In genomic region chr8:113259477-113259876, GRCm38 (mm10) we compare ENCODE assay signal across 21 mouse cellular contexts.
DNase-seq lines count a peak whose midpoint lies in the region; ATAC-seq lines count a peak whose summit lies in the region.
"Had no signal": no experiment of that assay in that cellular context is flagged by ENCODE, and none has a peak within 500 bp of the region (broad histone marks: within the 10 kb centered on the region; RNA-seq: fewer than 3 reads in every experiment).

No protein-coding gene starts in this region.

- H3K36me3 ChIP-seq in heart, embryonic 11.5 days (ENCODE audit: control insufficient read depth, insufficient read depth, low read length), result no peaks in the 10 kb centered on the region
- H3K36me3 ChIP-seq: G1E had no signal

- H3K9ac ChIP-seq in heart, embryonic 11.5 days (ENCODE audit: low read depth, low read length), result no peak overlapping the region

- WGBS in heart, embryonic 11.5 days (ENCODE audit: insufficient replicate concordance), result 94% methylated on average over 1 of the region's 1 CpGs

- no peak overlapping the region for H3K4me2 ChIP-seq in heart, embryonic 11.5 days

- H3K27ac ChIP-seq in heart, embryonic 11.5 days (ENCODE audit: low read depth, low read length), result no peak overlapping the region

- no peaks in the 10 kb centered on the region for H3K9me3 ChIP-seq in heart, embryonic 11.5 days (replicated peaks; ENCODE audit: control insufficient read depth, low read length)

- peak; percentile 56 for ATAC-seq in CD4-positive, CD25-positive, alpha-beta regulatory T cell, adult 4 months
- ATAC-seq in activated CD4-positive, CD25-positive, alpha-beta regulatory T cell, adult 4 months, result peak; percentile 79
- peak; percentile 68 for ATAC-seq in inflammation-experienced regulatory T-cells, adult 6 months
- ATAC-seq in heart, embryonic 11.5 days (replicated peaks; ENCODE audit: insufficient number of reproducible peaks, low FRiP score, low TSS enrichment), result no peak
- ATAC-seq: Patski had no signal

- H3K4me3 ChIP-seq in heart, embryonic 11.5 days (ENCODE audit: low read depth, low read length), result no peak overlapping the region

- no peak for DNase-seq in heart, postnatal 4 days
- no peak for DNase-seq in lung, postnatal 25 days (ENCODE audit: low spot score)
- DNase-seq: adrenal gland, adult 2 months; adrenal gland, adult 8-10 months; adrenal gland, postnatal 10 days; adrenal gland, postnatal 14 days; adrenal gland, postnatal 25 days; adrenal gland, postnatal 36 days; B cell, adult 2 months; cerebellum, adult 11 months; cerebellum, adult 11-12 months; cerebellum, adult 18-20 months; cerebellum, adult 2 months; cerebellum, adult 8-10 months had no signal

- no peaks in the 10 kb centered on the region for H3K27me3 ChIP-seq in heart, embryonic 11.5 days (ENCODE audit: control insufficient read depth, insufficient read depth, low read length)
- H3K27me3 ChIP-seq: CH12.LX, Patski had no signal

- no peaks in the 10 kb centered on the region for H3K4me1 ChIP-seq in heart, embryonic 11.5 days (ENCODE audit: control insufficient read depth, insufficient read depth, low read length)
